Mouse (Mus musculus) embryonic facial prominence, embryonic 15.5 days (tissue): ENCODE measurements at regions not wholly inside any gene's neighbourhood (a gene's known extent, or its start where the extent isn't known, plus 50 kb on each side); places are given as distances from the start of the nearest gene placed in this dataset.
A peak's percentile ranks its signal among the peaks of the same experiment; 100 is the strongest.

ENCODE experiments used
- ATAC-seq: fragments of 200-750 bp; cut with Nextera tagmentation; 2 replicates; pipeline ENCODE4 v1.8.0; 2017; ENCODE audit warnings: low read depth, moderate TSS enrichment; ENCODE audit not compliant: insufficient number of reproducible peaks, low FRiP score, low TSS enrichment
- H3K27ac ChIP-seq: fragments of 300-500 bp; sonication (generic); replicated peaks from 2 replicates; pipeline ENCODE4 v1.5.1; 2015; ENCODE audit warnings: mild to moderate bottlenecking, inconsistent platforms
- H3K27me3 ChIP-seq: fragments of 300-500 bp; sonication (generic); 2 replicates; pipeline ENCODE4 v1.6.1; 2015; ENCODE audit warnings: inconsistent platforms
- H3K36me3 ChIP-seq: fragments of 300-500 bp; sonication (generic); 2 replicates; pipeline ENCODE4 v1.6.1; 2015; ENCODE audit warnings: mild to moderate bottlenecking, inconsistent platforms
- H3K4me1 ChIP-seq: fragments of 300-500 bp; sonication (generic); 2 replicates; pipeline ENCODE4 v1.6.1; 2015; ENCODE audit warnings: inconsistent platforms
- H3K4me2 ChIP-seq: fragments of 300-500 bp; sonication (generic); replicated peaks from 2 replicates; pipeline ENCODE4 v1.6.1; 2015; ENCODE audit warnings: mild to moderate bottlenecking, inconsistent platforms
- H3K4me3 ChIP-seq: fragments of 300-500 bp; sonication (generic); replicated peaks from 2 replicates; pipeline ENCODE4 v1.5.1; 2015; ENCODE audit warnings: mild to moderate bottlenecking, inconsistent platforms
- H3K9ac ChIP-seq: fragments of 300-500 bp; sonication (generic); 2 replicates; pipeline ENCODE4 v1.6.1; 2015; ENCODE audit warnings: inconsistent platforms
- H3K9me3 ChIP-seq: fragments of 300-500 bp; sonication (generic); replicated peaks from 2 replicates; pipeline ENCODE4 v1.6.1; 2016; ENCODE audit warnings: inconsistent platforms
- WGBS: fragments of 180-500 bp; shearing (Covaris S2); methylation state at CpG from one replicate; pipeline ENCODE4 v1.1.7; 2015; 5-methylcytosine and 5-hydroxymethylcytosine counted together

GRCm38 (mm10) chr1:121176541-121176940, 155.8 kb downstream of the Insig2 start:
- no peak overlapping the region for H3K4me3 ChIP-seq
- no peak overlapping the region for H3K27ac ChIP-seq
- H3K4me1 ChIP-seq = peaks cover 8% of the 10 kb centered on the region
- peaks cover 54% of the 10 kb centered on the region for H3K27me3 ChIP-seq
- ATAC-seq = no peak
- H3K4me2 ChIP-seq = no peak overlapping the region
- H3K36me3 ChIP-seq = no peaks in the 10 kb centered on the region
- 20% methylated on average over 3 of the region's 3 CpGs for WGBS
- H3K9me3 ChIP-seq = no peaks in the 10 kb centered on the region
- H3K9ac ChIP-seq = no peak overlapping the region

DNA sequence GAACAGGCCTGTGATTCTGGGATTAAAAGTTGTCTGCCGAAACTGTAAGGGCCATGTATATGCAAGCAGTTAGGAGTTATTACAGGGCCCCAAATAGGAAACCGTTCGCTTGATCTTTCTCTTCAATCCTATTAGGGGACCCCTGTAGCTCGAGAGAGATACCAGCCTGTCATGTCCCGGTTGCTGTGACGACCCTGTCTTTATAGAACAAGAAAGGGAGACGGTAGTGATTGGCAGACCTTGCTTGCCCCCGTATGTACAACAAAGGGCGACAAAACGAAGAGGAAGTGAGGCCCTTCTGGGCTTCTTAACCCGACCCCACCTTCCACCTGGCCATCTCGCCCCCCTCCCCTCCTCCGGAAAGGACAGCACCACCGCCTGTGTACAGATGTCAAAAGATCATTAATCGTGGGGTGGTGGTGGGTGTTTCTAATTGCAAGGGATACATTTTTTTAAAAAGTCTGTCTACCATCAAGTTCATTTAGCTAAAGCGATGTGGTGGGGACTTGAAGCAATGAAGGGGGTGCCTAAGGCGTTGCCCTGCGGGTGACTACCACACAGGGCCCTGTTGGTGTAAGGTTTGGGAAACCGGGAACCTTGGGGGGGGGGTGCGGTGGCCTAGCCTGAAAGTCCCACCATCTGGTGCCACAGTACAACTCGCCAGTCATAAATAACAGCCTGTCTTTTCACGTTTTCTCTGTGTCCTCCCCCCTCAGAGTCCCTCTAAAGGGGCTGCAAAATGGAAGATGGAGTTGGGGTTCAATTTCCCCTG, 155.1 kb downstream of the Insig2 start:
- WGBS = 21% methylated on average over 22 of the region's 22 CpGs

DNA sequence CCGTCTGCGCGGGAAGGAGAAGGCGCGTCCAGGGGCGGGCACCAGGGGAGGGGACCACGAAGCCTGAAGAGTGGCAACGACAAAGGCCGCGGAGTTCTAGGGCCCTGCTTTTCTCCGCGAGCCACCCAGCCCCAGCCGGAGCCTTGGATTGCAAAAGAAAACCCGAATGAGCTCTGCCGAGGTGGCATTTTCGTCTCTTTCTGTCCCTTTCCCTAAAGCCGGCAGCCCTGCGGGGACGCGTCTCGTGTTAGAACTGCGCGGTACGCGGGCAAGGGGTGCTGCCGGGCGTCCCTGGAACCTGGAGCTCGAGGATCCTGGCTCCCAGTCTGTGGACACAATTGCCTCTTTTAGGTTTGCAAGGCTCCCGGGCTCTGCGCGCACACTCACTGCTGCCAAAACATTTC, 154.5 kb downstream of the Insig2 start:
- Histone ChIP-seq H3K27ac (no peak overlapping the region), H3K4me2 (peak overlapping the region; percentile 37), H3K27me3 (peaks cover 63% of the 10 kb centered on the region), H3K4me1 (peaks cover 8% of the 10 kb centered on the region), H3K36me3 (no peaks in the 10 kb centered on the region), H3K9me3 (no peaks in the 10 kb centered on the region), H3K4me3 (peak overlapping the region; percentile 15), H3K9ac (no peak overlapping the region)
- ATAC-seq = no peak
- 4% methylated on average over 31 of the region's 31 CpGs for WGBS

More for the DNA sequence above, 155.1 kb downstream of the Insig2 start:
- Histone ChIP-seq H3K4me2 (peak overlapping the region; percentile 37), H3K4me1 (peaks cover 8% of the 10 kb centered on the region), H3K27ac (no peak overlapping the region), H3K9me3 (no peaks in the 10 kb centered on the region), H3K9ac (no peak overlapping the region), H3K4me3 (peak overlapping the region; percentile 15), H3K36me3 (no peaks in the 10 kb centered on the region), H3K27me3 (peaks cover 60% of the 10 kb centered on the region)
- no peak for ATAC-seq

GRCm38 (mm10) chr1:121178611-121179245, 153.7 kb downstream of the Insig2 start:
- H3K4me3 ChIP-seq = no peak overlapping the region
- no peak overlapping the region for H3K27ac ChIP-seq
- no peaks in the 10 kb centered on the region for H3K36me3 ChIP-seq
- ATAC-seq = no peak
- H3K27me3 ChIP-seq = peaks cover 63% of the 10 kb centered on the region
- no peaks in the 10 kb centered on the region for H3K9me3 ChIP-seq
- no peak overlapping the region for H3K4me2 ChIP-seq
- 4% methylated on average over 17 of the region's 17 CpGs for WGBS
- H3K4me1 ChIP-seq = peaks cover 8% of the 10 kb centered on the region
- H3K9ac ChIP-seq = no peak overlapping the region

GRCm38 (mm10) chr1:121180273-121181030, 151.9 kb downstream of the Insig2 start:
- H3K27me3 ChIP-seq = peaks cover 53% of the 10 kb centered on the region
- ATAC-seq = no peak
- no peaks in the 10 kb centered on the region for H3K9me3 ChIP-seq
- no peaks in the 10 kb centered on the region for H3K36me3 ChIP-seq
- H3K27ac ChIP-seq = no peak overlapping the region
- 0 out of 2 replicates have a peak overlapping the region, but pooled peaks have one; percentile 12 for H3K4me3 ChIP-seq
- H3K4me1 ChIP-seq = peaks cover 8% of the 10 kb centered on the region
- H3K9ac ChIP-seq = no peak overlapping the region
- 18% methylated on average over 20 of the region's 20 CpGs for WGBS
- H3K4me2 ChIP-seq = 0 out of 2 replicates have a peak overlapping the region, but pooled peaks have one; percentile 15

GRCm38 (mm10) chr1:121188895-121189294, 143.5 kb downstream of the Insig2 start:
- H3K4me2 ChIP-seq = no peak overlapping the region
- H3K4me1 ChIP-seq = no peaks in the 10 kb centered on the region
- no peak overlapping the region for H3K4me3 ChIP-seq
- H3K36me3 ChIP-seq = no peaks in the 10 kb centered on the region
- H3K9me3 ChIP-seq = no peaks in the 10 kb centered on the region
- peaks cover 5% of the 10 kb centered on the region for H3K27me3 ChIP-seq
- no peak overlapping the region for H3K27ac ChIP-seq
- H3K9ac ChIP-seq = no peak overlapping the region
- ATAC-seq = no peak
- WGBS = 56% methylated on average over 2 of the region's 2 CpGs

DNA sequence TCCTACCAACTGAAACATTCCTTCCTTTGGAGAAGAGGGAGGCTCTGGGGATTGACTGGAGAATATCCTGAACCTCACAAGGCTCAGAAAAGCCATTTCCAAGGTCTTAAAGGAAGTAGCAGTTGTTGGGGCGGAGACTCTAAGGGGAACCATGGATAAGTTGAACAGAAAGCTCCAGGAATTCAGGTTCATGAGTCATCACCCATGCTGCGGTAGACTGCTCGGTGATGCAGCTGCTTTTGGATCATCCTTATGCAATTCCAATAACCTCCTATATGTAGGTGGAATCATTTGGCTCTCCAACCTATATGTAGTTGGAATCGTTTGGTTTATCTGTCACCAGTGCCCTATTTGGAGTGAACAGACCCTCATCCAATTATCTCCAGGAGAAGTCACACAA, 137.6 kb downstream of the Insig2 start:
- H3K27ac ChIP-seq = no peak overlapping the region
- H3K36me3 ChIP-seq = no peaks in the 10 kb centered on the region
- no peaks in the 10 kb centered on the region for H3K4me1 ChIP-seq
- H3K9me3 ChIP-seq = no peaks in the 10 kb centered on the region
- H3K4me3 ChIP-seq = no peak overlapping the region
- H3K9ac ChIP-seq = no peak overlapping the region
- H3K4me2 ChIP-seq = no peak overlapping the region
- H3K27me3 ChIP-seq = no peaks in the 10 kb centered on the region
- 82% methylated on average over 4 of the region's 4 CpGs for WGBS
- no peak for ATAC-seq

GRCm38 (mm10) chr1:121215843-121216242, 116.5 kb downstream of the Insig2 start:
- H3K27me3 ChIP-seq = no peaks in the 10 kb centered on the region
- H3K36me3 ChIP-seq = no peaks in the 10 kb centered on the region
- no peaks in the 10 kb centered on the region for H3K9me3 ChIP-seq
- 13% methylated on average over 2 of the region's 2 CpGs for WGBS
- ATAC-seq = no peak
- H3K9ac ChIP-seq = no peak overlapping the region
- H3K4me3 ChIP-seq = no peak overlapping the region
- no peaks in the 10 kb centered on the region for H3K4me1 ChIP-seq
- H3K4me2 ChIP-seq = no peak overlapping the region
- no peak overlapping the region for H3K27ac ChIP-seq

DNA sequence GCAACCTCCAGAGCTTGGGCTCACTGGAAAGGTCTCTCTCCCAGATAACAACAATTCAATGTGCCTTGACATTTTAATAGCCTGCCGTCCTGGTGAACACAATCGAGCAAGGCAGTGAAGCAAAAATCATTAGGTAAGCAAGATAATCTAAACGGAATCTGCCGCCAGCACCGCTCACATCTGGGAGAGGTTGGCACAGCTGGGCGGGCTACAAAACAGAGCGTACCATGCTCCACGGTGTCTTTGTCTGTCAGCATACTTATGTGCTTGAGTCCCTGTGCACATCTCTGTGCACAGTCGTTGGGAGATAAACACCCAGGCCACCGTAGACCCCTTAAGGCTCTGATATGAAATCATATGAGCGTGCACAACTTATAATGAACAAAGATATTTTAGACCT, 108.1 kb downstream of the Insig2 start:
- no peak for ATAC-seq
- no peak overlapping the region for H3K4me3 ChIP-seq
- no peak overlapping the region for H3K9ac ChIP-seq
- H3K9me3 ChIP-seq = no peaks in the 10 kb centered on the region
- WGBS = 84% methylated on average over 11 of the region's 11 CpGs
- no peak overlapping the region for H3K27ac ChIP-seq
- H3K4me1 ChIP-seq = no peaks in the 10 kb centered on the region
- H3K4me2 ChIP-seq = no peak overlapping the region
- no peaks in the 10 kb centered on the region for H3K27me3 ChIP-seq
- no peaks in the 10 kb centered on the region for H3K36me3 ChIP-seq

- Histone ChIP-seq H3K27ac (no peak overlapping the region), H3K4me3 (no peak overlapping the region), H3K4me2 (no peak overlapping the region), H3K36me3 (no peaks in the 10 kb centered on the region), H3K27me3 (no peaks in the 10 kb centered on the region), H3K9me3 (no peaks in the 10 kb centered on the region), H3K4me1 (no peaks in the 10 kb centered on the region), H3K9ac (no peak overlapping the region)
- ATAC-seq = no peak
- 71% methylated on average over 15 of the region's 15 CpGs for WGBS
Measured at GRCm38 (mm10) chr1:121226466-121227232, 105.7 kb downstream of the Insig2 start.

DNA sequence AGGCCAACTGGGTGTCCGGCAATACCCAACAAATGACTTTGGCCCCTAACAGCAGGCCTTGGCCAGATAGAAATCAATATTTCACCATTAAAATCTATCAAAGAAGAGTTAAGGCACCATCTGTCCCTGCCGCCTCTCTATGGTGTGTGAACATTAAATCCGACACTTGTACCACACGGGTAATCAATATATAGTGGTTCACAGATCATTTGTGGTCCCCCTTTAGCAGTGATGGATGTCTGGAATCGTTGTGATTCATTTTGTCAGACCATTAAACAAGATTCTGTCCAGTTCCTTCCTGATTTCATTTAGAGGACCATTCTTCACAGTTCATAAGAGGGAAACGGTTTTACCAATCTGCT, 105.2 kb downstream of the Insig2 start:
- Histone ChIP-seq H3K4me1 (no peaks in the 10 kb centered on the region), H3K27ac (no peak overlapping the region), H3K27me3 (no peaks in the 10 kb centered on the region), H3K4me3 (no peak overlapping the region), H3K36me3 (no peaks in the 10 kb centered on the region), H3K9me3 (no peaks in the 10 kb centered on the region), H3K9ac (no peak overlapping the region), H3K4me2 (no peak overlapping the region)
- ATAC-seq = no peak
- WGBS = 85% methylated on average over 6 of the region's 6 CpGs
